Mouse (Mus musculus) cerebellum, postnatal 25 days (tissue): ENCODE results near the gene Ndufa5.

Experiments
- DNase-seq, 2 experiments: peaks; one replicate each; pipeline ENCODE4 v3.0.0; 2021; ENCODE audit warnings: mixed read lengths in 2 of 2

Ndufa5 gene

DNA sequence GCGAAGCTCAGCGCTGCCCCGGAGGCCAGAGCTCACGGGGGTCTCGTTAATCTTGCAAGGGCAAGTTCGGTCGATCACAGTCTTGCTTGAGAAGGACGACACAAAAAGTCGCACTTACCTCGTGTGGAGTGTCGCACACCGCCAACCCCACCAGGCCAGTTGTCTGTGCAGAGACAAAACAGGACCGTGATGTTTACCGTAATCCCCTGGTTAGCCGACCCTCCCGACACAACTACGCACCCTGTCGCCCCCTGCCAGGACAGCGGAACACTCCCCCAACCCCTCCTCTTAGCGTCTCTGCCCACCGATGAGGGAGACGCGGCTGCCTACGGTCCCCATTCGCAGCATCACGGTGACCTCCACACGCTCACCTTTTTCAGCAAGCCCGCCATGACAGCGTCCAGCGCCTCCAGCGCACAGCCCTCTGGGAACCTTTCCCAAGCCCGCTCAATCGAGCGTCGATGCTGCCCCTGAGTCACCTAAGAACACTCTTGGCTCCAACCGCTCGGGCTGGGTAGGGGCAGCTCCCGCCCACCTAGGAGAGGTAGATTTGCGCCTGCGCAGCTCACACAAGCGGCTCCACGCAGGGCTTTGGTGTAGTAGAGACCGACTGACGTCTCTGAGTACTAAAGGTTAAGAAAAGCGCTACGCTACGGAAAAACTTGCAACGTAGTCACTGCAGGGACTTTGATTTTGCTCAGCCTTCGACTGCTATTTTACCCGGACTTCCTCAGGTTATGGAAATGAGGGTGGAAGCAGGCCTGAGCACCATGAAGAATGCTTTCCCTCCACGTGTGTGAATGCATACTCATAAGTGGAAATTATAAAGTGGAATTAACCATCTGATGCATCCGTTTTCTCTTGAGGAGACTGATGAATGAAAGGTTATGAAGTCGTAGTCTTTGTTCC is at the start of gene Ndufa5:
Gene Ndufa5, minus strand, starts transcription at position 859 of the 909 bp plus-strand sequence.
- DNase-seq, result peak; percentile 93 to 96

GRCm38 (mm10) chr6:24573319-24573718 is 45.5 kb upstream of the Ndufa5 start:
- DNase-seq, result no peak

- DNase-seq, result no peak
Measured at GRCm38 (mm10) chr6:24572431-24572830, 44.6 kb upstream of the Ndufa5 start.

DNA sequence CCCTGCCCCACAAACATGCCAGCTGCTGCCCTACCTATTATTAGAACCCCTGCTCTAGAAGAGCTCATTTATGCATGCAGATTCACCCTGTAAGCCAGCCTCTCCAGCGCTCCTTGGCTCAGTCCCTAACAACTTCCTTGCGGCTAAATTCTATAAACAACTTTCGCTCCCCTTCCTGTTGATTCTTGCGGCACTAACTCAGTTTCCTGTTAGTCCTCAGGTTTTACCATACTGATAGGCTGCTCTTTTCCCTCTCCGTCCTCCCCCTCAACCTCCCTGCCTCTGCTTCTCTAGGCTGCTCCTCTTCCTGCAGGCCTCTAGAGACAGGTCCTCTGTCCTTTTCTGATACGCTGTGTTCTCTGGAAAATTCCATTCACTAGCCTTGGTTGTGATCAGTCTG is 43.3 kb upstream of the Ndufa5 start:
- DNase-seq, result no peak

DNA sequence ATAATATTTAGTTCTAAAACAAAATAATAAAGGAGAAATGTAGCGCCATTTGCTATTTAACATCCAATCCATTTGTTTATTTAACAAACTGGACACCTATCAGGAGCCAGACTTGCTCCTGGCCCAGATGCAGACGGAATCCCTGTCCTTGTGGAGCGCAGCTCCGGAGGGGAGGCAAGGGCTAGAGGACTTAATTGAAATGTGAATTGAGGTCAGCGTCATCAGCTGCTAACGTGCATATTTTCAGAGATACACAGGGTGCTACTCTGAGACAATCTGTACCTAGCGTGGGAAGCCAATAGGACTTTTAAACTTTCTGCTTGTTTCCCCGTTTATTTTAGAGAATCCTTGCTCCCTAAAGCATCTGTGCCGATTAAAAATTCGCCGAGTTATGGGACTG is 42.5 kb upstream of the Ndufa5 start:
- DNase-seq, result no peak

- no peak for DNase-seq
Measured at GRCm38 (mm10) chr6:24569711-24570110, 41.9 kb upstream of the Ndufa5 start.

- no peak for DNase-seq
Measured at GRCm38 (mm10) chr6:24568963-24569362, 41.1 kb upstream of the Ndufa5 start.

- DNase-seq, result no peak
Measured at GRCm38 (mm10) chr6:24564886-24565285, 37.1 kb upstream of the Ndufa5 start.

DNA sequence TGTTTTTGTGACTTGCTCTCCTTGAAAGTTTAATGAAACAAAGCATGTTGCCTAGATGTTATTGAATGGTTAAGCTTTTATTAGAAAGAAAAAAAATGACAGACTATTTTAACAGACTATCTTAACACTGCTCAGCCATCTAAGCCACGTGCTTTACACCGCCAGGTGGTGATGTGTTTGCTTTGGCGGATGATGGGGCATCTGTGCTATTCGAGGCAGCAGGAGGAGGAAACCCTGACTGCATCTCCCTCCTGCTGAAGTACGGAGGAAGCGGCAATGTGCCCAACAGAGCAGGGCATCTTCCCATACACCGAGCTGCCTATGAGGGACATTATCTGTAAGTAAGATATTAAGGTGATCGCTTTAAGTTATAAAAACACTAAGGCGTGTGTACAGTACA is 36.3 kb upstream of the Ndufa5 start:
- peak; percentile 43 to 63 for DNase-seq

DNA sequence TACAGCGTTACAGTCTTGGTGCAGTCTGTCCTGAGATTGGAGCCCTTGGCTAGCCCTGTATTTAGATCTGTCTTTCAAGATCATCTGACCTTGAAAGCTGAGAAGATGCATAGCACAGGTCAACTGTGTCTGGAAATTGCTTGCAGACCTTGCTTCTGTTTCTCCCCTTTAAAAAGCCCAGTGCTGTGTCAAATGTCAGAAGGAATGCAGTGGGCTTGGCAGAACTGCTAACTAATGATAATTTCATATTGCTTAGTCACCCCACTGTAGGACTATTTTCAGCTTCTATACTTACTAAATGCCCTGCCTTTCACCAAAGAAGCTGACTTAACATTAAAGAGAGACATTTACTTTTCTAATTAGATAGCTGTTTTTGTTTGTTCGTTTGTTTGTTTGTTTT is 27.7 kb upstream of the Ndufa5 start:
- DNase-seq, result no peak

- no peak for DNase-seq
Measured at GRCm38 (mm10) chr6:24554427-24555086, 26.7 kb upstream of the Ndufa5 start.

- no peak for DNase-seq
Measured at GRCm38 (mm10) chr6:24552046-24552445, 24.2 kb upstream of the Ndufa5 start.

GRCm38 (mm10) chr6:24549801-24550200 is 22.0 kb upstream of the Ndufa5 start:
- DNase-seq, result no peak

DNA sequence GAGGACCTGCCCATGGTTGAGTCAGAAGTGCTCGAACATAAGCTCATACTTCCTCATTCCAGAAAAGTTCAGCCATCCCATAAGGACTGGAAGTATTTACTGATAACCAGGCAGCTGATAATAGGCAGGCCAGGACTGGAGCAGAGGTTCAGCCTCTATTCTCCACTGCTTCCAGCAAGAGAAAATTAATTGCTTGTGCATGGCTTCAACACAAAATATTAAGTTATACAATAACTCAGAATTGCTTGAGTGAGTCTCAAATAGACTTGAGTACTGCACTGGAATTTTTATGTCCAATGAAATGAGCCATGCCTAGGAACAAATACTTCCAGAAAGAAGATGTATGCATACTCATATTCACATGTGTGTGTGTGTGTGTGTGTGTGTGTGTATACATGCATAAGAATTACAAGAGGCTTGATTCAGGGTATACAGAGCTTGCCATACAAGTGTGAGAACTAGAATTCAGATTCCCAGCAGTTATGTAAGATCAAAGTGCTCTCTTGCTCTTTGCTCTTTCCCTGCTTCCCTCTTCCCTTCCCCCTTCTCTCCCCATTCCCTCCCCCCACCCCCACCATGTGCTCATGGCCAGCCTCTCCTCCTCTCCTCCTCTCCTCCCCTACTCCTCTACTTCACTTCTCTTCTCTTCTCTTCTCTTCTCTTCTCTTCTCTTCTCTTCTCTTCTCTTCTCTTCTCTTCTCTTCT is 19.1 kb upstream of the Ndufa5 start:
- DNase-seq, result no peak

GRCm38 (mm10) chr6:24543119-24543591 is 15.3 kb upstream of the Ndufa5 start:
- peak; percentile 56 to 58 for DNase-seq

DNA sequence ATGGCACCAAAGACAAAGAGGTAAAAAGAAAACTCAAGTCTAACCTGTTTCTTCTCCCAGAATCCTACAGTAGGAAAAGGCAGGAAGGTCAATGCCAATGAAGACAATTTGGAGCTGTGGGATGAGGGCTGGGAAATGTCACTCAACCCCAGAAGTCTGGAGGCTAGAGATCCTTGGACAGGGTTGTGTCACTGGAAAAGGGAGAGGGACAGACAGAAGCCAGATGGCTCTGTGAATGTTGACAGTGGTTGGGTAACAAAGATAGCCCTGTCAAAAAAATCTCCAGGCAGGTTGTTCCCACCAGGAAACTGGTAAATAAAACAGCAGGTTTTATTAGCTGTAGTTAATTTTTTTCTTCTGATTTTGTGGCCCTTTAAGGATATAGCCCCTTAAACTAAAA is 14.6 kb upstream of the Ndufa5 start:
- peak in 1 of 2 experiments; percentile 10 for DNase-seq

- no peak for DNase-seq
Measured at GRCm38 (mm10) chr6:24540106-24540505, 12.3 kb upstream of the Ndufa5 start.

GRCm38 (mm10) chr6:24538435-24538834 is 10.6 kb upstream of the Ndufa5 start:
- DNase-seq, result no peak

- no peak for DNase-seq
Measured at GRCm38 (mm10) chr6:24532804-24533203, 5.0 kb upstream of the Ndufa5 start.

DNA sequence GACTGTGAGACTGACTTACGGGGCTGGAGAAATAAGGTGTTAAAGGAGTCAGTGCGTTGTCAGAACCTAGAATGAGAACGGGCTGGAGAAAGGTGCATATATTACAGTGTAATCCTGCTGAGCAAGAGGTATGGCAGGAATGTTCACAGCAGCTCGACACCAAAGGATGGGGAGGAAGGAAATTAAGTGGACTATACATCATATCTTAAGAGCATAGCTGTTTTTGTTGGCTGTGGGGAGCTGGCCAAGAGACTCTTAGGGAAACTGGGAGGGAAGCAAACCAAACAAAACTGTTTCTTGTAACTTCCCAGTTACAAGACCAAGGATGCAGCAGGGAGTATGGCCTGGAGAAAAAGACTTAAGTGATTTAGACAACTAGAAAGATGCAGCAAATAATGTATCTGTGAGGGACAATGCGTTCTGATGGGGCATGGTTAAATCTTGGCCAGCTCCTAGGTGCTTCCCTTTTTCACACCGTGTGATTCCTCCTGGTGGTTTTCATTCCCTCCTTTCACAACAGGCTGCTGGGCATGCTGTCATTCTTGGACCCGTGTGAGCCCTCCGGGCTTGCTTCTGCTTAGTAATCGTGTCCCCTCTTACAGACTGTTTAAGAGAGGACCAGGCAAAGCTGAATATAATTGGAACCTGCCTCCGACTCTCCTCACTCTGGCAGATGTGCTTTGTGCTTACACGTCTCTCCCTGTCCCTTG is 3.1 kb upstream of the Ndufa5 start:
- peak; percentile 20 to 31 for DNase-seq

DNA sequence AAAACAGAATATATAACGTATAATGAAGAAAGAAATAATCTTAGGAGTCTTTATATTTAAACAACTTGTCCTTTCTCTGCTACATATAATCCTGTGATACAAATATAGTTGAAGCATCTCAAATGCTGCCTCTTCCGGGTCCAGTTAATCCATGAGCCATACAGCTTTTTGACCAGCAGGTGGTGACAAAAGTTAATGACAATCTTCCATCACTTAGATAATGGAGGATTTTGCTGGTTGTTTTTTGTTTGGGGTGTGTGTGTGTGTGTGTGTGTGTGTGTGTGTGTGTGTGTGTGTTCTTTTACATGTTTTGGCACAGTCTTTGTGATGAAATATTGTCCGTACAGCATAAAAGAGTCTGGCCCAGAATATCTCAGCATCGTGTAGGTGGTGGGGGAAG is 2.4 kb upstream of the Ndufa5 start:
- DNase-seq, result peak; percentile 47 to 70

DNA sequence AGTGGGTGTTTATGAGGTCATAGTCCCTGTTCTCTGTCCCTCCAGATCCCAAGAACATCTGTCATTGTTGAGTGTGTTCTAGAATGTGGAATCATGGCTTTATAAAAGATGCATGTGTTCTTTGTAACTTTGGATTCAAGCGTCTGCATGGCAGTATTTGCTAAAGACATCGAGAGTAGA is 141 bp upstream of the Ndufa5 start, which contains the start of gene Asb15:
Gene Asb15, plus strand, starts transcription at position 81 of the 180 bp plus-strand sequence.
- no peak for DNase-seq

- DNase-seq, result no peak
Measured at GRCm38 (mm10) chr6:24525705-24526104, 2.1 kb downstream of the Ndufa5 start.
